Mouse (Mus musculus) spleen, adult 2 months (tissue): ENCODE results near the gene Shld2.

Experiments
- CTCF ChIP-seq: fragments of 200-500 bp; IDR thresholded peaks from 2 replicates; pipeline ENCODE4 v1.5.1; 2011; ENCODE audit warnings: mild to moderate bottlenecking, inconsistent platforms; ENCODE audit not compliant: insufficient read depth, insufficient read length, insufficient replicate concordance; ENCODE audit errors: extremely low read depth
- POLR2A ChIP-seq: fragments of 200-500 bp; IDR thresholded peaks from 2 replicates; pipeline ENCODE4 v1.6.1; 2011; ENCODE audit warnings: low read depth, low read length, inconsistent platforms

- TF ChIP-seq CTCF (no peak), POLR2A (no peak)
Observed at GRCm38 (mm10) chr14:34317431-34317830, 7.1 kb upstream of the Shld2 start.
